Mouse (Mus musculus) liver, embryonic 15.5 days (tissue): Measurements from ENCODE around the gene Cyp24a1. TPM values are rescaled to one million over a fixed set of nuclear protein-coding genes. Genes with fewer than 3 reads are reported as not detected.

Experiments
- ATAC-seq: fragments of 200-750 bp; cut with Nextera tagmentation; 2 replicates; pipeline ENCODE4 v1.8.0; 2017; ENCODE audit warnings: moderate number of reproducible peaks, mild to moderate bottlenecking, moderate library complexity; ENCODE audit not compliant: insufficient read depth
- H3K27ac ChIP-seq: fragments of 300-500 bp; sonication (generic); replicated peaks from 2 replicates; pipeline ENCODE4 v1.5.1; 2015; ENCODE audit warnings: mild to moderate bottlenecking, inconsistent platforms
- H3K27me3 ChIP-seq: fragments of 300-500 bp; sonication (generic); 2 replicates; pipeline ENCODE4 v1.6.1; 2015; ENCODE audit warnings: mild to moderate bottlenecking, inconsistent platforms
- H3K36me3 ChIP-seq: fragments of 300-500 bp; sonication (generic); replicated peaks from 2 replicates; pipeline ENCODE4 v1.6.1; 2015; ENCODE audit warnings: moderate library complexity, mild to moderate bottlenecking, inconsistent platforms
- H3K4me1 ChIP-seq: fragments of 300-500 bp; sonication (generic); replicated peaks from 2 replicates; pipeline ENCODE4 v1.6.1; 2015; ENCODE audit warnings: inconsistent platforms
- H3K4me2 ChIP-seq: fragments of 300-500 bp; sonication (generic); 2 replicates; pipeline ENCODE4 v1.6.1; 2015; ENCODE audit warnings: moderate library complexity, mild to moderate bottlenecking, inconsistent platforms
- H3K4me3 ChIP-seq: fragments of 300-500 bp; sonication (generic); replicated peaks from 2 replicates; pipeline ENCODE4 v1.5.1; 2015; ENCODE audit warnings: mild to moderate bottlenecking, inconsistent platforms
- H3K9ac ChIP-seq: fragments of 300-500 bp; sonication (generic); 2 replicates; pipeline ENCODE4 v1.6.1; 2015; ENCODE audit warnings: moderate library complexity, mild to moderate bottlenecking, inconsistent platforms
- H3K9me3 ChIP-seq: fragments of 300-500 bp; sonication (generic); replicated peaks from 2 replicates; pipeline ENCODE4 v1.6.1; 2016; ENCODE audit warnings: inconsistent platforms
- WGBS: fragments of 180-500 bp; shearing (Covaris S2); methylation state at CpG from one replicate; pipeline ENCODE4 v1.1.7; 2015; ENCODE audit warnings: mixed read lengths; ENCODE audit not compliant: insufficient replicate concordance; 5-methylcytosine and 5-hydroxymethylcytosine counted together
- polyA plus RNA-seq: library from polyadenylated mRNA; unstranded; fragments of >200 nt; fragmentation: Nextera tagmentation; extraction: Ambion mirVana; gene quantifications from 2 replicates; pipeline ENCODE4 v1.2.1, GENCODE M21; 2015

Gene Cyp24a1
- polyA plus RNA-seq, 1 experiment from 2014 or later, result not detected

GRCm38 (mm10) chr2:170526513-170526912 lies 29.6 kb upstream of the Cyp24a1 start:
- no peaks in the 10 kb centered on the region for H3K9me3 ChIP-seq
- H3K4me2 ChIP-seq, result no peak overlapping the region
- WGBS, result 69% methylated on average over 8 of the region's 8 CpGs
- ATAC-seq, result no peak
- H3K4me3 ChIP-seq, result no peak overlapping the region
- no peak overlapping the region for H3K9ac ChIP-seq
- no peak overlapping the region for H3K27ac ChIP-seq
- H3K36me3 ChIP-seq, result no peaks in the 10 kb centered on the region
- H3K27me3 ChIP-seq, result no peaks in the 10 kb centered on the region
- H3K4me1 ChIP-seq, result no peaks in the 10 kb centered on the region

- Histone ChIP-seq H3K36me3 (peaks cover 37% of the 10 kb centered on the region), H3K27me3 (no peaks in the 10 kb centered on the region), H3K4me1 (no peaks in the 10 kb centered on the region), H3K27ac (no peak overlapping the region), H3K4me2 (no peak overlapping the region), H3K4me3 (no peak overlapping the region), H3K9ac (no peak overlapping the region), H3K9me3 (no peaks in the 10 kb centered on the region)
- WGBS, result 12% methylated on average over 7 of the region's 7 CpGs
- ATAC-seq, result no peak
Observed at GRCm38 (mm10) chr2:170520321-170520971, 23.5 kb upstream of the Cyp24a1 start.

GRCm38 (mm10) chr2:170513756-170514155 lies 16.8 kb upstream of the Cyp24a1 start:
- Histone ChIP-seq H3K4me1 (peaks cover 35% of the 10 kb centered on the region), H3K9ac (no peak overlapping the region), H3K4me2 (no peak overlapping the region), H3K4me3 (no peak overlapping the region), H3K9me3 (no peaks in the 10 kb centered on the region), H3K36me3 (peaks cover 28% of the 10 kb centered on the region), H3K27me3 (no peaks in the 10 kb centered on the region), H3K27ac (no peak overlapping the region)
- ATAC-seq, result no peak
- 78% methylated on average over 12 of the region's 12 CpGs for WGBS

- peak overlapping the region; percentile 81 for H3K9ac ChIP-seq
- ATAC-seq, result peak; percentile 79
- H3K27me3 ChIP-seq, result no peaks in the 10 kb centered on the region
- peaks cover 35% of the 10 kb centered on the region for H3K4me1 ChIP-seq
- H3K4me3 ChIP-seq, result peak overlapping the region; percentile 93
- H3K36me3 ChIP-seq, result peaks cover 6% of the 10 kb centered on the region
- H3K27ac ChIP-seq, result peak overlapping the region; percentile 74
- peak overlapping the region; percentile 79 for H3K4me2 ChIP-seq
- WGBS, result under 1% methylated on average over 69 of the region's 69 CpGs
- no peaks in the 10 kb centered on the region for H3K9me3 ChIP-seq
Observed at GRCm38 (mm10) chr2:170511073-170511891, 14.3 kb upstream of the Cyp24a1 start.

GRCm38 (mm10) chr2:170508821-170509220 lies 11.9 kb upstream of the Cyp24a1 start:
- no peaks in the 10 kb centered on the region for H3K36me3 ChIP-seq
- 3% methylated on average over 12 of the region's 12 CpGs for WGBS
- H3K27me3 ChIP-seq, result no peaks in the 10 kb centered on the region; the same call in 1 of the 2 replicates
- peak overlapping the region; percentile 59 for H3K4me2 ChIP-seq
- no peak overlapping the region for H3K27ac ChIP-seq
- no peak overlapping the region for H3K9ac ChIP-seq
- H3K9me3 ChIP-seq, result no peaks in the 10 kb centered on the region
- ATAC-seq, result no peak
- peaks cover 33% of the 10 kb centered on the region for H3K4me1 ChIP-seq
- peak overlapping the region; percentile 40 for H3K4me3 ChIP-seq

- H3K4me3 ChIP-seq, result no peak overlapping the region
- peaks cover 5% of the 10 kb centered on the region; the same call in 1 of the 2 replicates for H3K27me3 ChIP-seq
- H3K9ac ChIP-seq, result no peak overlapping the region
- ATAC-seq, result no peak
- no peaks in the 10 kb centered on the region for H3K9me3 ChIP-seq
- H3K4me1 ChIP-seq, result peaks cover 22% of the 10 kb centered on the region
- no peaks in the 10 kb centered on the region for H3K36me3 ChIP-seq
- H3K4me2 ChIP-seq, result no peak overlapping the region
- WGBS, result 3% methylated on average over 10 of the region's 10 CpGs
- H3K27ac ChIP-seq, result no peak overlapping the region
Observed at GRCm38 (mm10) chr2:170507734-170508133, 10.8 kb upstream of the Cyp24a1 start.

GRCm38 (mm10) chr2:170503983-170504382 lies 7.0 kb upstream of the Cyp24a1 start:
- Histone ChIP-seq H3K9ac (no peak overlapping the region), H3K9me3 (no peaks in the 10 kb centered on the region), H3K27ac (no peak overlapping the region), H3K27me3 (peaks cover 6% of the 10 kb centered on the region), H3K4me1 (peaks cover 2% of the 10 kb centered on the region; the same call in 1 of the 2 replicates), H3K4me3 (no peak overlapping the region), H3K36me3 (no peaks in the 10 kb centered on the region), H3K4me2 (no peak overlapping the region)
- WGBS, result 10% methylated on average over 4 of the region's 4 CpGs
- ATAC-seq, result no peak

- H3K27ac ChIP-seq, result no peak overlapping the region
- H3K4me3 ChIP-seq, result no peak overlapping the region
- no peaks in the 10 kb centered on the region for H3K4me1 ChIP-seq
- H3K9me3 ChIP-seq, result no peaks in the 10 kb centered on the region
- H3K27me3 ChIP-seq, result peaks cover 12% of the 10 kb centered on the region
- ATAC-seq, result no peak
- H3K36me3 ChIP-seq, result no peaks in the 10 kb centered on the region
- H3K9ac ChIP-seq, result no peak overlapping the region
- 15% methylated on average over 8 of the region's 8 CpGs for WGBS
- H3K4me2 ChIP-seq, result no peak overlapping the region
Observed at GRCm38 (mm10) chr2:170503343-170503742, 6.4 kb upstream of the Cyp24a1 start.

GRCm38 (mm10) chr2:170498011-170498410 lies 1.1 kb upstream of the Cyp24a1 start:
- WGBS, result 14% methylated on average over 8 of the region's 8 CpGs

GRCm38 (mm10) chr2:170496154-170496930 lies 603 bp downstream of the Cyp24a1 start, which contains the start of gene Pfdn4:
Gene Pfdn4, plus strand, starts transcription at chr2:170496428.
- H3K4me1 ChIP-seq, result peaks cover 6% of the 10 kb centered on the region; the same call in 1 of the 2 replicates
- H3K9ac ChIP-seq, result no peak within 1 kb of the TSS
- H3K27ac ChIP-seq, result no peak within 1 kb of the TSS
- peaks cover 65% of the 10 kb centered on the region for H3K27me3 ChIP-seq
- H3K4me2 ChIP-seq, result peak within 1 kb of the TSS; percentile 13; the same call in 1 of the 2 replicates
- no peak within 1 kb of the TSS for H3K4me3 ChIP-seq
- WGBS, result under 1% methylated on average over 46 of the region's 46 CpGs
- no peaks in the 10 kb centered on the region for H3K36me3 ChIP-seq
- no peak for ATAC-seq
- H3K9me3 ChIP-seq, result no peaks in the 10 kb centered on the region

More at GRCm38 (mm10) chr2:170498011-170498410, 1.1 kb upstream of the Cyp24a1 start:
- H3K9me3 ChIP-seq, result no peaks in the 10 kb centered on the region
- H3K36me3 ChIP-seq, result no peaks in the 10 kb centered on the region
- H3K4me1 ChIP-seq, result peaks cover 6% of the 10 kb centered on the region; the same call in 1 of the 2 replicates
- H3K4me3 ChIP-seq, result no peak overlapping the region
- H3K27ac ChIP-seq, result no peak overlapping the region
- peaks cover 63% of the 10 kb centered on the region for H3K27me3 ChIP-seq
- no peak for ATAC-seq
- H3K4me2 ChIP-seq, result no peak overlapping the region
- H3K9ac ChIP-seq, result no peak overlapping the region
